ENCODE assay signal across 8 mouse cellular contexts in the genomic region with DNA sequence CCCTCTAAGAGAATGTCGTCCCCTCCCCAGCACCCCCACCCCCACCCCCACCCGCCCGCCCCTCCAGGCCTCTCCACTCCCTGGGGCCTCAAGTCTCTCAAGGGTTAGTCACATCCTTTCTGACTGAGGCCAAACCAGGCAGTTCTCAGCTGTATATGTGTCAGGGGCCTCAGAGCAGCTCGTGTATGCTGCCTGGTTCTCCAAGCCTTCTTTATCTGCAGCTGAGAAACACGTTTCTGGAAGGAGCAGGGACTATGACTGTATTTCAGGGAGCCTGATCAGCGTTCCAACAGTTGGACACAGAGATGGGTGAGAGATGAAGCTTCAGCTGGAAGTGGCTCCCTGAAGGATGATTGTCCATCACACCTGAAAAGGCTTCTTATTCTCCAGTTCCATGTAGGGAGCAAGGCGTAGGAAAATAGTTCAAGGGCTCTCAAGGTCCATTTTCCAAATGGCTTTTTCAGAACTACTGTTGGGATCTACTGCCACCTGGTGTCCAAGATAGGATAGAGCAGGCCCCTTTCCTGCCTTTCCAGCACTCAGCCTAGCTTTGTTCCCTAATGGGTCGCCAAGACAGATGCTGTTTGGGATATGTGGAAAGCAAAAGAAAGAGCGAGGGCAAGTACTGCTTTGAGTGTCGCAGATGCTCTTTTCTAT. TPM values are rescaled to one million over a fixed set of nuclear protein-coding genes. Genes with fewer than 3 reads are reported as not detected.
DNase-seq lines count a peak whose midpoint lies in the region; ATAC-seq lines count a peak whose summit lies in the region.

No protein-coding gene starts in this region.

- no peaks in the 10 kb centered on the region for H3K9me3 ChIP-seq in hindbrain, embryonic 15.5 days
- H3K9me3 ChIP-seq in megakaryocyte, embryonic 14.5 days, result 0 out of 2 replicates have a peak, but pooled peaks cover 3% of the 10 kb centered on the region

- H3K4me3 ChIP-seq in hindbrain, embryonic 15.5 days, result no peak overlapping the region
- H3K4me3 ChIP-seq in megakaryocyte, embryonic 14.5 days (replicated peaks), result peak overlapping the region; percentile 11

- 23% methylated on average over 7 of the region's 10 CpGs for WGBS in hindbrain, embryonic 15.5 days

- ATAC-seq in hindbrain, embryonic 15.5 days (ENCODE audit: low FRiP score, low read depth), result no peak
- no peak for ATAC-seq in activated CD4-positive, CD25-positive, alpha-beta regulatory T cell, adult 4 months

- H3K9ac ChIP-seq in hindbrain, embryonic 15.5 days, result no peak overlapping the region

- H3K36me3 ChIP-seq in hindbrain, embryonic 15.5 days, result no peaks in the 10 kb centered on the region
- H3K36me3 ChIP-seq in megakaryocyte, embryonic 14.5 days (replicated peaks; ENCODE audit: low read length), result no peaks in the 10 kb centered on the region

- H3K27ac ChIP-seq in hindbrain, embryonic 15.5 days (replicated peaks), result peak overlapping the region; percentile 77

- H3K4me2 ChIP-seq in hindbrain, embryonic 15.5 days, result peak overlapping the region; percentile 15; the same call in 1 of the 2 replicates

- no peaks in the 10 kb centered on the region for H3K27me3 ChIP-seq in hindbrain, embryonic 15.5 days
- H3K27me3 ChIP-seq in megakaryocyte, embryonic 14.5 days (replicated peaks), result peaks cover 10% of the 10 kb centered on the region

- 0 out of 2 replicates have a peak, but pooled peaks cover 3% of the 10 kb centered on the region for H3K4me1 ChIP-seq in hindbrain, embryonic 15.5 days (replicated peaks)
- H3K4me1 ChIP-seq in megakaryocyte, embryonic 14.5 days, result peaks cover 17% of the 10 kb centered on the region

- DNase-seq in R1 (ENCODE audit: low read depth, low spot score), result peak; percentile 67
- peak; percentile 80 to 86 for DNase-seq in cerebellum, postnatal 10 days
- DNase-seq in frontal cortex, postnatal 25 days (ENCODE audit: low spot score in 2 of 2), result peak; percentile 33 to 66
- DNase-seq in left cerebral cortex, adult 18-20 months (ENCODE audit: low spot score in 2 of 2), result peak; percentile 64 to 67
- peak; percentile 34 for DNase-seq in right cerebral cortex, postnatal 14 days

RNA-seq across cellular contexts. Expression of a gene that starts 30.5 kb away (rescaled TPM):
- polyA plus RNA-seq in hindbrain, embryonic 15.5 days (2015; fragmentation: Nextera tagmentation; extraction: Ambion mirVana), result 73.2 and 87.8 TPM in 2 replicates
- 100 to 1,000 TPM; 144 to 152 TPM for total RNA-seq in left cerebral cortex, adult 18-20 months (2021)
- 0.22 TPM in 1 of 2 replicates, not detected in the other for polyA plus RNA-seq in megakaryocyte, embryonic 14.5 days (2012; ENCODE audit: insufficient read depth, low replicate concordance)
- under 1 TPM in 1 of 2 experiments, not detected in 1; 0.33 TPM for polyA plus RNA-seq in activated CD4-positive, CD25-positive, alpha-beta regulatory T cell, adult 4 months (2017; shearing (Covaris generic))

RNA-seq across cellular contexts. Expression of a gene that starts 46.7 kb away (rescaled TPM):
- polyA plus RNA-seq in hindbrain, embryonic 15.5 days (2015; fragmentation: Nextera tagmentation; extraction: Ambion mirVana), result 1.7 and 1.9 TPM in 2 replicates
- total RNA-seq in left cerebral cortex, adult 18-20 months (2021), result 1 to 10 TPM; 8.9 to 9.8 TPM
- not detected in 2 replicates for polyA plus RNA-seq in megakaryocyte, embryonic 14.5 days (2012; ENCODE audit: insufficient read depth, low replicate concordance)
- not detected for polyA plus RNA-seq in activated CD4-positive, CD25-positive, alpha-beta regulatory T cell, adult 4 months (2017; shearing (Covaris generic))

RNA-seq across cellular contexts. Expression of a gene that starts 55.7 kb away (rescaled TPM):
- 26.4 and 26.9 TPM in 2 replicates for polyA plus RNA-seq in hindbrain, embryonic 15.5 days (2015; fragmentation: Nextera tagmentation; extraction: Ambion mirVana)
- 10 to 100 TPM; 20.5 to 22.3 TPM for total RNA-seq in left cerebral cortex, adult 18-20 months (2021)
- 38.3 and 44.1 TPM in 2 replicates for polyA plus RNA-seq in megakaryocyte, embryonic 14.5 days (2012; ENCODE audit: insufficient read depth, low replicate concordance)
- polyA plus RNA-seq in activated CD4-positive, CD25-positive, alpha-beta regulatory T cell, adult 4 months (2017; shearing (Covaris generic)), result 10 to 100 TPM; 61.4 to 95.8 TPM

Comparison
In these comparisons a context has a peak if more than half of its experiments do, and no peak if none do; other contexts are left out.
1. RNA of a gene that starts 30.5 kb away (polyA plus RNA-seq): 73.2 to 87.8 TPM in hindbrain, embryonic 15.5 days; 0.33 TPM in activated CD4-positive, CD25-positive, alpha-beta regulatory T cell, adult 4 months and 0.22 TPM in megakaryocyte, embryonic 14.5 days; every median in the first group is over 10 times any median in the second.
2. Peak in every context shown above with its lines, with median percentiles within 50 percentile points of each other: DNase-seq.